Mouse (Mus musculus): Measurements from ENCODE around the gene Gtf3a. TPM values are rescaled to one million over a fixed set of nuclear protein-coding genes. Genes with fewer than 3 reads are reported as not detected.

The Gtf3a gene
- polyA plus RNA-seq, 2 experiments = 87.0 to 100 TPM

DNA sequence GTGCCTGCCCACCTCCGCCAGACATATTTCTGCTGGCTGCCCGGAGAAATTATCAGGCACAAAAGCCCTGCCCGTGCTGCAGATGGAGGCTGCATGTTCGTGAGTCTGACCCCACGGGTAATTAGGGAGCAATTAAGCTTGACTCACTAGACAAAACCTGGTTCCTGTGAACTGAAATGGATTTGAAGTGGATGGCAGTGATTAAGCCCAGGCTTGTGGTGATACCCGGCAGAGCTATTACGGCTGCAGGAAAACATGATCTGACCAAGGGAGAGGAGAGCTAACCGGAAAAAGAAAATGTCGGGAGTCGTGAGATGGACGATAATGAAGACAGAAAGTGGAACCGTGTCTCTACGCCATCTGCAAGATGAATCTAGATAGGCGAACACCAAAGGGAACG lies 5.5 kb upstream of the Gtf3a start:
- no peaks in the 10 kb centered on the region for H3K9me3 ChIP-seq (ENCODE audit: control insufficient read depth, low read length)
- no peak overlapping the region for H3K4me2 ChIP-seq (replicated peaks; ENCODE audit: low read depth, low read length, severe bottlenecking)
- DNase-seq (ENCODE audit: low spot score) (no peak), ATAC-seq (ENCODE audit: low FRiP score, low read depth) (no peak)
- H3K4me3 ChIP-seq (replicated peaks; ENCODE audit: low read length) = no peak overlapping the region
- 41% methylated on average over 15 of the region's 15 CpGs for WGBS
- no peaks in the 10 kb centered on the region for H3K27me3 ChIP-seq (ENCODE audit: control insufficient read depth, insufficient read depth, low read length)
- no peak for TF ChIP-seq POLR2A (IDR thresholded peaks at IDR 0.05; ENCODE audit: borderline replicate concordance, extremely low read depth, insufficient read depth, insufficient read length)
- H3K4me1 ChIP-seq (ENCODE audit: control insufficient read depth, insufficient read depth, low read length) = no peaks in the 10 kb centered on the region
- no peak overlapping the region for H3K9ac ChIP-seq (ENCODE audit: low read depth, low read length, severe bottlenecking)
- H3K27ac ChIP-seq (replicated peaks; ENCODE audit: low read depth, low read length) = no peak overlapping the region
- H3K36me3 ChIP-seq (ENCODE audit: control insufficient read depth, insufficient read depth, low read length) = no peaks in the 10 kb centered on the region

DNA sequence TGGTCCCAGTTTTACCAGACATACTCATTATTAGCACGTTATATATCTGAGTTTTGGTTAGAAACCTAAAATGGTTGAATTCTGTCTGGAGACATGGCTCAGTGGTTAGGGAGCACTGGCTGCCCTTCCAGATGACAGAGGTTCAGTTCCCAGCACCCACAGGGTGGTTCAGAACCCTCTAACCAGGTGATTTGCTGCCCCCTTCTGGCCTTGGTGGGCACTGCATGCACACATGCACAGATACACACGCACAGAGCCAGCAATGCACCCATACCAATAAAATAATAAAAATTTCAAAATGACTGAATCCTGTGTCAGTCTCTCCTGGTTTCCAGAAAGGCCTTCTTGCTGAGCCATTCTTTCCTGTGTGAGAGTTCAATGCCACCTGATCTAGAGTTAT lies 3.9 kb upstream of the Gtf3a start:
- H3K4me1 ChIP-seq (ENCODE audit: control insufficient read depth, insufficient read depth, low read length) = 0 out of 2 replicates have a peak, but pooled peaks cover 5% of the 10 kb centered on the region
- ATAC-seq (ENCODE audit: low FRiP score, low read depth) (no peak), DNase-seq (ENCODE audit: low spot score) (no peak)
- H3K4me2 ChIP-seq (replicated peaks; ENCODE audit: low read depth, low read length, severe bottlenecking) = no peak overlapping the region
- no peaks in the 10 kb centered on the region for H3K27me3 ChIP-seq (ENCODE audit: control insufficient read depth, insufficient read depth, low read length)
- H3K4me3 ChIP-seq (replicated peaks; ENCODE audit: low read length) = no peak overlapping the region
- H3K27ac ChIP-seq (replicated peaks; ENCODE audit: low read depth, low read length) = no peak overlapping the region
- WGBS = 98% methylated on average over 2 of the region's 2 CpGs
- H3K36me3 ChIP-seq (ENCODE audit: control insufficient read depth, insufficient read depth, low read length) = no peaks in the 10 kb centered on the region
- TF ChIP-seq POLR2A (IDR thresholded peaks at IDR 0.05; ENCODE audit: borderline replicate concordance, extremely low read depth, insufficient read depth, insufficient read length) = no peak
- no peak overlapping the region for H3K9ac ChIP-seq (ENCODE audit: low read depth, low read length, severe bottlenecking)
- H3K9me3 ChIP-seq (ENCODE audit: control insufficient read depth, low read length) = no peaks in the 10 kb centered on the region

- Histone ChIP-seq H3K4me1 (ENCODE audit: control insufficient read depth, insufficient read depth, low read length) (0 out of 2 replicates have a peak, but pooled peaks cover 6% of the 10 kb centered on the region), H3K9ac (ENCODE audit: low read depth, low read length, severe bottlenecking) (no peak overlapping the region), H3K27me3 (ENCODE audit: control insufficient read depth, insufficient read depth, low read length) (no peaks in the 10 kb centered on the region), H3K9me3 (ENCODE audit: control insufficient read depth, low read length) (no peaks in the 10 kb centered on the region), H3K36me3 (ENCODE audit: control insufficient read depth, insufficient read depth, low read length) (peaks cover 13% of the 10 kb centered on the region), H3K4me3 (replicated peaks; ENCODE audit: low read length) (no peak overlapping the region), H3K4me2 (replicated peaks; ENCODE audit: low read depth, low read length, severe bottlenecking) (no peak overlapping the region), H3K27ac (replicated peaks; ENCODE audit: low read depth, low read length) (no peak overlapping the region)
- no peak for DNase-seq (ENCODE audit: low spot score)
- no peak for ATAC-seq (ENCODE audit: low FRiP score, low read depth)
- TF ChIP-seq POLR2A (IDR thresholded peaks at IDR 0.05; ENCODE audit: borderline replicate concordance, extremely low read depth, insufficient read depth, insufficient read length) = no peak
- WGBS = 89% methylated on average over 9 of the region's 9 CpGs
Measured at GRCm38 (mm10) chr5:146946682-146947081, 1.8 kb upstream of the Gtf3a start.

DNA sequence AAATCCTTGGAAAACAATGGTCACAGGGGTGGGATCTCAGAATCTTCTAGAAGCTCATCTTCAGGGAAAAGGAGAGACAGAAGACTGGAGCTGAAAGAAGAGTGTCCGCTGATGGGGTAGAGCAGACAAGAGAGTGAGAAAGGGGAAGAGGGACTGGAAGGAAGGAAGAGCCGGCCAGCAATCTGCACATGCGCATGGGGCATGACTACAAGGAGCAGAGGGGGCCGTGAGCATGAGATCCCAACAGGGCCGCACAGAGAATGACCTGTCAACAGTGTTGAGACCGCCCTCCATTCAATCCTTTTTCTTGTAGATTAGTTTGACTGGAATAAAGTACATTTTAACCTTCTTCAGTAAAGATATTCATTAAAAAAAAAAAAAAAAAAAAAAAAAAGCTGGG lies 960 bp upstream of the Gtf3a start:
- no peak for DNase-seq (ENCODE audit: low spot score)
- WGBS = 85% methylated on average over 6 of the region's 6 CpGs
- TF ChIP-seq POLR2A (IDR thresholded peaks at IDR 0.05; ENCODE audit: borderline replicate concordance, extremely low read depth, insufficient read depth, insufficient read length) = no peak

DNA sequence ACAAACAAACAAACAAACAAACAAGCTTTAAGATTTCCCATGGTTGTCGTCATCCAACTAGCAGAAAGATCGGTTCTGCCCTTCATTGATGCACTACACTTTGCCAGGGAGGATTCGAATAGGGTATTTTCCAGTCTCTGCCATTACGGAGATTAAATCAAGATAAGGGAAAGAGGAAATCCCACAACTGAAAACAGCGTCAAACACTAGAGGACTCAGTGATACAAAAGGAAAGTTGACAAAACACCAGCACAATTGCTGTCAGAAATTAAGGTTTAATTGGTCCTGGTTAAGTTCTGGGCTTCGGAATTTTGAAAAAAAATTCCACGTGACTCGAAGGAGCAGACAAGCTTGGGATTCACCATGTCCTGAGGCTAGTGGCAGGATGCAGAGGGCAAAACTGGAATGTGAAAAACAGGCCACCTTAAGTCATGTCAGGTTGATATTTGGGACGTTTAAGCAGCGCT lies 383 bp upstream of the Gtf3a start:
- no peak for TF ChIP-seq POLR2A (IDR thresholded peaks at IDR 0.05; ENCODE audit: borderline replicate concordance, extremely low read depth, insufficient read depth, insufficient read length)
- DNase-seq (ENCODE audit: low spot score) (no peak), ATAC-seq (ENCODE audit: low FRiP score, low read depth) (no peak)
- peak overlapping the region; percentile 86 for H3K9ac ChIP-seq (ENCODE audit: low read depth, low read length, severe bottlenecking)
- H3K36me3 ChIP-seq (ENCODE audit: control insufficient read depth, insufficient read depth, low read length) = peaks cover 27% of the 10 kb centered on the region
- 0 out of 2 replicates have a peak, but pooled peaks cover 6% of the 10 kb centered on the region for H3K4me1 ChIP-seq (ENCODE audit: control insufficient read depth, insufficient read depth, low read length)
- H3K27ac ChIP-seq (replicated peaks; ENCODE audit: low read depth, low read length) = peak overlapping the region; percentile 71
- H3K27me3 ChIP-seq (ENCODE audit: control insufficient read depth, insufficient read depth, low read length) = no peaks in the 10 kb centered on the region
- H3K9me3 ChIP-seq (ENCODE audit: control insufficient read depth, low read length) = no peaks in the 10 kb centered on the region
- H3K4me3 ChIP-seq (replicated peaks; ENCODE audit: low read length) = peak overlapping the region; percentile 79
- H3K4me2 ChIP-seq (replicated peaks; ENCODE audit: low read depth, low read length, severe bottlenecking) = peak overlapping the region; percentile 86
- 28% methylated on average over 10 of the region's 10 CpGs for WGBS

More for the DNA sequence above, 960 bp upstream of the Gtf3a start:
- Histone ChIP-seq H3K4me1 (ENCODE audit: control insufficient read depth, insufficient read depth, low read length) (0 out of 2 replicates have a peak, but pooled peaks cover 6% of the 10 kb centered on the region), H3K4me3 (replicated peaks; ENCODE audit: low read length) (no peak overlapping the region), H3K27me3 (ENCODE audit: control insufficient read depth, insufficient read depth, low read length) (no peaks in the 10 kb centered on the region), H3K36me3 (ENCODE audit: control insufficient read depth, insufficient read depth, low read length) (peaks cover 22% of the 10 kb centered on the region), H3K4me2 (replicated peaks; ENCODE audit: low read depth, low read length, severe bottlenecking) (no peak overlapping the region), H3K9ac (ENCODE audit: low read depth, low read length, severe bottlenecking) (no peak overlapping the region), H3K27ac (replicated peaks; ENCODE audit: low read depth, low read length) (no peak overlapping the region), H3K9me3 (ENCODE audit: control insufficient read depth, low read length) (no peaks in the 10 kb centered on the region)
- no peak for ATAC-seq (ENCODE audit: low FRiP score, low read depth)
